16 mouse cellular contexts compared by ENCODE assay signal in genomic region chr2:181157716-181158302, GRCm38 (mm10). TPM values are rescaled to one million over a fixed set of nuclear protein-coding genes. Genes with fewer than 3 reads are reported as not detected.
DNase-seq lines count a peak whose midpoint lies in the region; ATAC-seq lines count a peak whose summit lies in the region.
"Had no signal": no experiment of that assay in that cellular context is flagged by ENCODE, and none has a peak within 500 bp of the region (broad histone marks: within the 10 kb centered on the region; RNA-seq: fewer than 3 reads in every experiment).

No protein-coding gene starts in this region.

- H3K27me3 ChIP-seq in midbrain, embryonic 15.5 days (replicated peaks) = no peaks in the 10 kb centered on the region
- peaks cover 16% of the 10 kb centered on the region for H3K27me3 ChIP-seq in midbrain, embryonic 11.5 days (ENCODE audit: control insufficient read depth, insufficient read depth, low read length)
- H3K27me3 ChIP-seq in neural tube, embryonic 15.5 days (replicated peaks) = peaks cover 4% of the 10 kb centered on the region; the same call in 1 of the 2 replicates

- H3K36me3 ChIP-seq in midbrain, embryonic 15.5 days (replicated peaks) = 0 out of 2 replicates have a peak, but pooled peaks cover 1% of the 10 kb centered on the region
- H3K36me3 ChIP-seq in midbrain, embryonic 11.5 days (ENCODE audit: control insufficient read depth, insufficient read depth, low read length) = no peaks in the 10 kb centered on the region
- peaks cover 7% of the 10 kb centered on the region for H3K36me3 ChIP-seq in neural tube, embryonic 15.5 days
- H3K36me3 ChIP-seq: stomach, embryonic 15.5 days had no signal

- H3K4me3 ChIP-seq in midbrain, embryonic 15.5 days = peak overlapping the region; percentile 49
- H3K4me3 ChIP-seq in midbrain, embryonic 11.5 days (ENCODE audit: low read depth, low read length) = no peak overlapping the region
- no peak overlapping the region for H3K4me3 ChIP-seq in neural tube, embryonic 15.5 days (replicated peaks)
- H3K4me3 ChIP-seq: erythroblast, embryonic 14.5 days; stomach, embryonic 15.5 days had no signal

- intact Hi-C loops in heart, postnatal 36 days (cut with DNase I) = no loop called here
- intact Hi-C loops in left cerebral cortex, postnatal 10 days (cut with DNase I) = no loop called here

- no peak overlapping the region for H3K9ac ChIP-seq in midbrain, embryonic 15.5 days
- no peak overlapping the region for H3K9ac ChIP-seq in midbrain, embryonic 11.5 days (ENCODE audit: low read length)
- peak overlapping the region; percentile 56; the same call in 1 of the 2 replicates for H3K9ac ChIP-seq in neural tube, embryonic 15.5 days (replicated peaks)
- H3K9ac ChIP-seq: stomach, embryonic 15.5 days had no signal

- H3K4me1 ChIP-seq in midbrain, embryonic 15.5 days = peaks cover 55% of the 10 kb centered on the region
- H3K4me1 ChIP-seq in midbrain, embryonic 11.5 days (ENCODE audit: control insufficient read depth, insufficient read depth, low read length) = peaks cover 15% of the 10 kb centered on the region
- peaks cover 55% of the 10 kb centered on the region for H3K4me1 ChIP-seq in neural tube, embryonic 15.5 days

- H3K27ac ChIP-seq in midbrain, embryonic 15.5 days = peak overlapping the region; percentile 91
- H3K27ac ChIP-seq in midbrain, embryonic 11.5 days (ENCODE audit: low read depth, low read length) = no peak overlapping the region
- peak overlapping the region; percentile 90 for H3K27ac ChIP-seq in neural tube, embryonic 15.5 days (replicated peaks)
- H3K27ac ChIP-seq: stomach, embryonic 15.5 days had no signal

- peak; percentile 66 to 75 for DNase-seq in heart, adult 18-20 months
- no peak for DNase-seq in heart, postnatal 36 days
- no peak for DNase-seq in midbrain, embryonic 11.5 days (ENCODE audit: low spot score, missing footprints)
- peak; percentile 11 to 27 for DNase-seq in cerebellum, postnatal 14 days
- no peak for DNase-seq in spleen, adult 12 weeks (ENCODE audit: low spot score)
- no peak for DNase-seq in left cerebral cortex, postnatal 10 days (ENCODE audit: extremely low spot score in 1 of 2, low spot score in 2 of 2)
- DNase-seq: kidney, adult 2 months; layer of hippocampus, postnatal 36 days; lung, postnatal 10 days; retina, postnatal 1 day had no signal

- no peaks in the 10 kb centered on the region for H3K9me3 ChIP-seq in midbrain, embryonic 15.5 days
- H3K9me3 ChIP-seq in midbrain, embryonic 11.5 days (ENCODE audit: control insufficient read depth, low read length) = no peaks in the 10 kb centered on the region
- no peaks in the 10 kb centered on the region for H3K9me3 ChIP-seq in neural tube, embryonic 15.5 days (replicated peaks)
- H3K9me3 ChIP-seq: stomach, embryonic 15.5 days had no signal

- WGBS in midbrain, embryonic 15.5 days = 76% methylated on average over 6 of the region's 6 CpGs
- WGBS in midbrain, embryonic 11.5 days = 78% methylated on average over 6 of the region's 6 CpGs
- 81% methylated on average over 6 of the region's 6 CpGs for WGBS in neural tube, embryonic 15.5 days

- H3K4me2 ChIP-seq in midbrain, embryonic 15.5 days = peak overlapping the region; percentile 73
- no peak overlapping the region for H3K4me2 ChIP-seq in midbrain, embryonic 11.5 days
- peak overlapping the region; percentile 70 for H3K4me2 ChIP-seq in neural tube, embryonic 15.5 days
- H3K4me2 ChIP-seq: stomach, embryonic 15.5 days had no signal

- ATAC-seq in midbrain, embryonic 15.5 days (replicated peaks) = no peak
- ATAC-seq in midbrain, embryonic 11.5 days (ENCODE audit: low FRiP score) = no peak
- no peak for ATAC-seq in neural tube, embryonic 15.5 days (ENCODE audit: low FRiP score)

RNA-seq across cellular contexts. Expression of gene Eef1a2, which starts 1.0 kb away (rescaled TPM):
- total RNA-seq in heart, adult 18-20 months (2021) = 1,000 to 10,000 TPM; 1,477 to 1,557 TPM
- total RNA-seq in heart, postnatal 36 days (2021) = 1,000 to 10,000 TPM; 1,480 to 1,577 TPM
- polyA plus RNA-seq in midbrain, embryonic 15.5 days (2015; fragmentation: Nextera tagmentation; extraction: Ambion mirVana) = 11.5 and 12.1 TPM in 2 replicates
- polyA plus RNA-seq in midbrain, embryonic 11.5 days (2014; fragmentation: Nextera tagmentation; extraction: Ambion mirVana) = 0.87 and 0.94 TPM in 2 replicates
- polyA plus RNA-seq in neural tube, embryonic 15.5 days (2015; fragmentation: Nextera tagmentation; extraction: Ambion mirVana) = 15.4 and 16.8 TPM in 2 replicates
- total RNA-seq in left cerebral cortex, postnatal 10 days (2021) = 100 to 1,000 TPM; 898 to 906 TPM
- polyA plus RNA-seq: erythroblast, embryonic 14.5 days; liver, adult 2 months had no signal

RNA-seq across cellular contexts. Expression of gene Kcnq2, which starts 22.7 kb away (rescaled TPM):
- total RNA-seq in heart, adult 18-20 months (2021) = under 1 TPM in 1 of 2 experiments, not detected in 1; 0.03 TPM
- not detected for total RNA-seq in heart, postnatal 36 days (2021)
- polyA plus RNA-seq in midbrain, embryonic 15.5 days (2015; fragmentation: Nextera tagmentation; extraction: Ambion mirVana) = 54.0 and 62.5 TPM in 2 replicates
- 8.7 and 8.8 TPM in 2 replicates for polyA plus RNA-seq in midbrain, embryonic 11.5 days (2014; fragmentation: Nextera tagmentation; extraction: Ambion mirVana)
- 36.9 and 45.8 TPM in 2 replicates for polyA plus RNA-seq in neural tube, embryonic 15.5 days (2015; fragmentation: Nextera tagmentation; extraction: Ambion mirVana)
- total RNA-seq in left cerebral cortex, postnatal 10 days (2021) = 100 to 1,000 TPM; 178 to 181 TPM
- total RNA-seq: liver, adult 2 months had no signal
- polyA plus RNA-seq: liver, adult 2 months had no signal

RNA-seq across cellular contexts. Expression of gene Ppdpf, which starts 29.2 kb away (rescaled TPM):
- 10 to 100 TPM; 47.6 to 56.8 TPM for total RNA-seq in heart, adult 18-20 months (2021)
- 10 to 100 TPM; 49.4 to 52.6 TPM for total RNA-seq in heart, postnatal 36 days (2021)
- 432 and 436 TPM in 2 replicates for polyA plus RNA-seq in midbrain, embryonic 15.5 days (2015; fragmentation: Nextera tagmentation; extraction: Ambion mirVana)
- 414 and 426 TPM in 2 replicates for polyA plus RNA-seq in midbrain, embryonic 11.5 days (2014; fragmentation: Nextera tagmentation; extraction: Ambion mirVana)
- 361 and 401 TPM in 2 replicates for polyA plus RNA-seq in neural tube, embryonic 15.5 days (2015; fragmentation: Nextera tagmentation; extraction: Ambion mirVana)
- total RNA-seq in left cerebral cortex, postnatal 10 days (2021) = 100 to 1,000 TPM; 111 to 117 TPM

RNA-seq across cellular contexts. Expression of gene Ptk6, which starts 44.8 kb away (rescaled TPM):
- under 1 TPM in 1 of 2 experiments, not detected in 1; 0.08 TPM for total RNA-seq in heart, adult 18-20 months (2021)
- under 1 TPM in 1 of 2 experiments, not detected in 1; 0.05 TPM for total RNA-seq in heart, postnatal 36 days (2021)
- not detected in 2 replicates for polyA plus RNA-seq in midbrain, embryonic 15.5 days (2015; fragmentation: Nextera tagmentation; extraction: Ambion mirVana)
- polyA plus RNA-seq in midbrain, embryonic 11.5 days (2014; fragmentation: Nextera tagmentation; extraction: Ambion mirVana) = not detected in 2 replicates
- 0.05 TPM in 1 of 2 replicates, not detected in the other for polyA plus RNA-seq in neural tube, embryonic 15.5 days (2015; fragmentation: Nextera tagmentation; extraction: Ambion mirVana)
- not detected for total RNA-seq in left cerebral cortex, postnatal 10 days (2021)
- total RNA-seq: adrenal gland, postnatal 36 days had no signal
- polyA plus RNA-seq: erythroblast, embryonic 14.5 days had no signal

RNA-seq across cellular contexts. Expression of gene Srms, which starts 55.2 kb away (rescaled TPM):
- total RNA-seq in heart, adult 18-20 months (2021) = under 1 TPM; 0.35 to 0.44 TPM
- under 1 TPM; 0.14 to 0.49 TPM for total RNA-seq in heart, postnatal 36 days (2021)
- 0.18 and 0.22 TPM in 2 replicates for polyA plus RNA-seq in midbrain, embryonic 15.5 days (2015; fragmentation: Nextera tagmentation; extraction: Ambion mirVana)
- polyA plus RNA-seq in midbrain, embryonic 11.5 days (2014; fragmentation: Nextera tagmentation; extraction: Ambion mirVana) = 0.14 TPM in 1 of 2 replicates, not detected in the other
- 0.17 and 0.36 TPM in 2 replicates for polyA plus RNA-seq in neural tube, embryonic 15.5 days (2015; fragmentation: Nextera tagmentation; extraction: Ambion mirVana)
- under 1 TPM; 0.21 to 0.22 TPM for total RNA-seq in left cerebral cortex, postnatal 10 days (2021)

Comparison
In these comparisons a context has a peak if more than half of its experiments do, and no peak if none do; other contexts are left out.
1. DNase-seq: peak in heart, adult 18-20 months (2 of 2) and cerebellum, postnatal 14 days (2 of 2); none in heart, postnatal 36 days (0 of 2), midbrain, embryonic 11.5 days (single experiment), spleen, adult 12 weeks (single experiment) and left cerebral cortex, postnatal 10 days (0 of 2).
2. RNA of gene Kcnq2, which starts 22.7 kb away (total RNA-seq): 178 to 181 TPM in left cerebral cortex, postnatal 10 days; 0.03 TPM in heart, adult 18-20 months and not detected in heart, postnatal 36 days; every median in the first group is over 100 times any median in the second.